Mouse (Mus musculus) cerebellum, adult 18-20 months (tissue): Measurements from ENCODE around the gene Lgsn.

Experiments used
- DNase-seq, 2 experiments: peaks; one replicate each; pipeline ENCODE4 v3.0.0; 2021

Gene Lgsn

GRCm38 (mm10) chr1:31176101-31176500, at the start of gene Lgsn:
TSS of gene Lgsn (plus strand) at chr1:31176401.
- DNase-seq = no peak

GRCm38 (mm10) chr1:31138387-31138786, 37.8 kb upstream of the Lgsn start:
- no peak for DNase-seq

- no peak for DNase-seq
Observed at GRCm38 (mm10) chr1:31142288-31143094, 33.7 kb upstream of the Lgsn start.

DNA sequence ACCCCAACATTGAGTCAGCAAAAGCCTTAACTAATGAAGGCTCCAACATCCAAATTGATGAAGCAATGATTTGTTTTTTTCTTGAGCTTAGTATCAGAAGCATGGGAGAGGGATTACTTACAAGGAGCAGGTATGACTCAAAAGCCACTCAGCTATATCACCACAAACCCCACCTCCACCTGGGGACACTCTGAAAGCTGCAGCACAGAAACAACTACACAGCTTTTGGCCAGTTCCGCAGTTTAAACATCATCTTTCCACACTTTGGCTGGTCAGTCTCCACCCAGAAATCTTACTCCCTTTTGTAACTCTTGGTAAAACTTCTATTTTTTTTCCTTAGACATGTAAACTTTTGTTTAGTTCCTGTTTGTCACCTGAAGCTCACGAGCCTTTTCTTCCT, 32.6 kb upstream of the Lgsn start:
- no peak for DNase-seq

DNA sequence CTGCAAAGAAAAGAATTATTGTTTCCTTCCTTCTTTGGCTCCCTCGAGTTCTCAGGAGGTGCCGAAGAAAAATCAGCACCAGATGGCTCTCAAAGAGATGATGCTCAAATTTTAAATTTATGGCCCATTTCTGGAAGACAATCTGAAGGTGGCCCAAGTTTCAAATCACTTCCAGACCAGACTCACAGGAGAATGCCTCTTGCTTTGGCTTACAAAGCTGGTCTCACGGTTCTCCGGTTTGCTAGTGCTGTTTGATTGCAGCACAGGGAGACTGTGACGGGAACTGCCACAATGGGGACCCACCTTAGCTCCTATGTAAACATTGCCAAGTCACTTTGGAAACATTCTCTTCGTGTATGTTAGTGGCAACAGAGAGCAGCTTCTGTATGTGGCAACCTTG, 26.5 kb upstream of the Lgsn start:
- DNase-seq = no peak

DNA sequence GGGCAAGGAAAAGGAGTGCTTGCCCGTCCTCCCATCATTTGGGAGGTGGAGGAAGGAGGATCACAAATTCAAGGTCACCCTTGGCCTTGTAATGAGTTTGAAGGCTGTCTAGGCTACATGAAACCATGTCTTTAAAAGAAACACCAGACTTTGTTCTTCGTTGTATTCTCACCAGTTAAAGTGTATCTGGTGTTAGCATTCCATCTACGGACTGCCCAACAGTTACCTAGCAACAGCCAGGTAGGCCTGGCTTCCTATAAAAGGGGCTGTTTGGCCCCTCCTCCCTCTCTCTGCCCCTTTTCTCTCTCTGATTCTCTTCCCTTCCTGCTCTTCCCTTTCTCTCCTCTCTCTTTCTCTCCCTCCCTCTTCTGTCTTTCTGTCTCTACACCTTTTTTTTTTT, 25.7 kb upstream of the Lgsn start:
- no peak for DNase-seq

DNA sequence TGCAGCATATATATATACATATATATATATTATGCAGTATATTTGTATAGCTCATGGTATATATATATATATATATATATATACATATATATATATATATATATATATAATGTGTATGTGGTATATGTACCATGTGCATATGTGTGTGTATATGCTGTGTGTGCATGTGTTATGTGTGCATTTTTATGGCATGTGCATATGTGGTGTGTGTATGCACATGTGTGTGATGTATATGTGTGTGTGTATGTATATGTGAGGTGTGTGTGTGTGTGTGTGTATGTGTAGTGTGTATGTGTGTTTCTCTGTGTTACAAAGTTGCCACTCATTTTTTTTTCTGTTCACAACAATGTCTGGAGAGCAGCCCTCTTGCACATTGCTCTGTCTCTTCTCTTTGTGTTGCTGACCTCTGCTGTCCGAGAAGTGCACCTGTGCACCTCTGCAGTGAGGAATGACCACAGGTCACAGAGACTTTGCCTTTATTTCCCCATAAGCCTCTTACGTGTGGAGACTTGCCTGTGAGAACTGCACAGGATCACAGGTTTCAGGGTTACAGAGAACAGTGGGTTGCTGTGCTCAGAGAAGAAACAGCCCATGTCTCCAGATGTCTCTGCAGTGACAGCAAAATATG, 23.3 kb upstream of the Lgsn start:
- DNase-seq = no peak

- peak; percentile 40 to 42 for DNase-seq
Observed at GRCm38 (mm10) chr1:31153793-31154349, 22.3 kb upstream of the Lgsn start.

GRCm38 (mm10) chr1:31156185-31156584, 20.0 kb upstream of the Lgsn start:
- no peak for DNase-seq

DNA sequence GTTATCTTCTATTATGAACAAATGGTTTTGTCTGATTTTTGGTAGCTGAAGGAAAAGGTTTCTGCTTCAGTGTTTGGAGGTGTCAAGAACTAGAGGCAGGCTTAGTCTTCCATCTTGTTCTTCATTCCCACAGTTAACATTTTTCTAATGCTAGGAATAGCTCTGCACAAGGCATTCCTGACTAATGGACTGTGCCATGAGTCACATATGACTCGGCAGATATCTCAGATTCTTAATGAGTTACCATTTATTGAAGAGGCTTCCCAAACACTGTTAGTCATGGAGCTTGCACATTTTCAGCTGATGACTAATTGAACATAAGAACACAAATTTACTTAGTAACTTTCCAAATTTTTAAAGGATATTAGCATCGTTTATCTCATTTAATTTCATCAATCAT, 19.3 kb upstream of the Lgsn start:
- DNase-seq = no peak

DNA sequence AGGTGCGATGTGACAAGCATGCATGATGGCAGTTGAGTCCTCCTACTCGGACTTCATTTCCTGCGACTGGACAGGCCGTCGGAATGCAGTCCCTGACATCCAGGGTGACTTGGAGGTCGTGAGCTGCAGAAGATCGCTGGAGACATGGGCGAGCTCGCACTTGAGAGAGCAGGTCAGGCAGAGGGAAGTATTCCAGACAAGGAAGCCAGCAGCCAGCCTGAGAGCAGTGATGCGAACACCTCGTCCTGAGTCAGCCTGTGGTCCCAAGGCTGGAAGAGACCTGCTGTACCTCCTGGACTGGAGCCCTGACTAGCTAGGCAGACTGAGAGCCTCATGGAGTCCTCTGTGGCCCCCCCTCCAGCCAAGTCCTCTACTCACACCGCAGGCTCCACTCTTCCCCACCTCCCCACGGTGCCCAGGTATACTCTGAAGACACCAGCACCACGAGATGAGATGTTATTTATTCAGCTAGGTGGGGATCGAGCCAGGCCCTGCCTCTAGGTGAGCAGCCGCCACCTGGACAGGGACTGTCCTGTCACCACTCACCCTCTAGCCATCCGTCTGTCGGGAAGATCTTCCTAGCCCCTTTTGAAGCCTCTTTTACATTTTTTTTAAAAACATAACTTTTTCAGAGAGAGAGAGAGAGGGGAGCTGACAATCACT, 11.5 kb upstream of the Lgsn start:
- no peak for DNase-seq

GRCm38 (mm10) chr1:31165326-31166121, 10.7 kb upstream of the Lgsn start:
- no peak for DNase-seq

- no peak for DNase-seq
Observed at GRCm38 (mm10) chr1:31175401-31175800, 800 bp upstream of the Lgsn start.

- DNase-seq = peak; percentile 15 to 21
Observed at GRCm38 (mm10) chr1:31178264-31178663, 2.1 kb downstream of the Lgsn start.

- no peak for DNase-seq
Observed at GRCm38 (mm10) chr1:31190237-31190866, 14.2 kb downstream of the Lgsn start.

GRCm38 (mm10) chr1:31195633-31196032, 19.4 kb downstream of the Lgsn start:
- no peak for DNase-seq

- DNase-seq = no peak
Observed at GRCm38 (mm10) chr1:31196959-31197358, 20.8 kb downstream of the Lgsn start.

- DNase-seq = no peak
Observed at GRCm38 (mm10) chr1:31203771-31204170, 27.6 kb downstream of the Lgsn start.

GRCm38 (mm10) chr1:31205346-31205745, 29.1 kb downstream of the Lgsn start:
- DNase-seq = no peak

DNA sequence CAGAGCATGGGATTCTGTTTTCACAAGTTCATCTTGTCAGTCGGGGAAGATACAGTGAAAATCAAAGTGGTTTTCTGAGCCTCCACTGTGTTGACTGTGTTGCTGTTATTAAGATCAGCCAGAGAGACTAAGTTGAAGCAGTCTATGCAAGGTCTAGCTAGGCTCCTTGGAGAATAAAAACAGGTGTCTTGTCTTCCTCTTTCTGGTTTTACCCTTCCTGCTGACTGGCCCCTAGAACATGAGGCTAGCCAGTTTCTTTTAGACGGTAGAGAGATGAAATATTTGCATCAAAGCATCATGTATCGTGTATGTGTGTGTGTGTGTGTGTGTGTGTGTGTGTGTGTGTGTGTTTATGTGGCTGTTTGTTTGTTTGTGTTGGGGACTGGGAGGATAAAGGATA, 29.6 kb downstream of the Lgsn start:
- DNase-seq = no peak

GRCm38 (mm10) chr1:31210144-31210543, 33.9 kb downstream of the Lgsn start:
- DNase-seq = peak; percentile 49 to 54

GRCm38 (mm10) chr1:31214831-31215230, 38.6 kb downstream of the Lgsn start:
- no peak for DNase-seq
